Mouse (Mus musculus) urinary bladder, postnatal 25 days (tissue): ENCODE measurements at regions not wholly inside any gene's neighbourhood (a gene's known extent, or its start where the extent isn't known, plus 50 kb on each side); places are given as distances from the start of the nearest gene placed in this dataset.

Source experiments
- DNase-seq: peaks from one replicate; pipeline ENCODE4 v3.0.0; 2022; ENCODE audit warnings: low spot score

DNA sequence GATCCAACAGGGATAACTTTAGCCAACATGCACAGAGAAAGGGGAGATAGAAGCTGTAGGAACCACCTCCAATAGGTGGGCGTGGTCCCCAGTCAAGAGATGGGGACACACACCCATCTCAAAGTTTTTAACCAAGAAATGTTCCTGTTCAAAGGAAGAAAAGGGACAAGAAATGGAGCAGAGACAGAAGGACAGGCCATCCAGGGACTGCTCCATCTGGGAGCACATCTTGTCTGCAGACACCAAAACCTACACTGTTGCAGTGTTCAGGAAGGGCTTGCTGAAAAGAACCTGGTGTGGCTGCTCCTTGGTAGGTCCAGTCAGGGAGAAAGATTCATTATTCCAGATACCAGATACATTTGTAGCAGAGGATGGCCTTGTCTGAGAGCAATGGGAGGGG lies 676.5 kb upstream of the Foxg1 start:
- DNase-seq: no peak

DNA sequence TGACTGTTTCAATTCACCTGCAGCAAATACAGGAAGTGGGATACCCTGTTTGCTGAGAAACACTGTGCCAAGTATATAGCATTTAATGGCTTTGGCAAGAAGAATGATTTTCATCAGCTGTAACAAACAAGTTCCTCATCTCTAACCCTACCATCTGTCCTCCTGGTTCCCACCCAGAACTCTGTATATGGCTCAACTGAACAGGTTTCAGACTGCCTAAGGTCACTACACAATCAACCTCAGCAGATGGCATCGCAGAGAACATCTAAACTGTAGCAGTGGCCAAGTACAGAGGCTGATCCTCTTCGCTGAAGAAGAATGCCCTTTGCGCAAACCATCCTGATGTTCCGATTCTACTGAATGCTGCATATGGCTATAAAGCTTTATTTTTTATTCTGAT lies 668.8 kb upstream of the Foxg1 start:
- DNase-seq: no peak

- DNase-seq: no peak
Observed at GRCm38 (mm10) chr12:48729851-48730250, 652.6 kb upstream of the Foxg1 start.

GRCm38 (mm10) chr12:48758805-48759396 lies 623.6 kb upstream of the Foxg1 start:
- no peak for DNase-seq
